Mouse (Mus musculus) left cerebral cortex, postnatal 25 days (tissue): ENCODE data around the gene Pde8b. TPM values are rescaled to one million over a fixed set of nuclear protein-coding genes. Genes with fewer than 3 reads are reported as not detected.

Source experiments
- DNase-seq, 2 experiments: peaks; one replicate each; pipeline ENCODE4 v3.0.0; 2022; ENCODE audit warnings: low spot score in 2 of 2, mixed read lengths in 1 of 2
- intact Hi-C: fragments of 180-260 bp; cut with DNase I; formaldehyde crosslinking; loops from one replicate; pipeline ENCODE4 v1.15.1; 2025
- total RNA-seq, 2 experiments: library from RNA; stranded (reverse); gene quantifications; 2 replicates each; pipeline ENCODE4 v1.2.3; 2021

The Pde8b gene
- total RNA-seq, 2 experiments from 2014 or later: 115 to 148 TPM

GRCm38 (mm10) chr13:95044108-95044507 lies 206.0 kb downstream of the Pde8b start:
- intact Hi-C loops: no loop called here
- DNase-seq: no peak

GRCm38 (mm10) chr13:95040140-95040738 lies 209.9 kb downstream of the Pde8b start:
- intact Hi-C loops: no loop called here
- no peak for DNase-seq

GRCm38 (mm10) chr13:95038200-95038599 lies 211.9 kb downstream of the Pde8b start:
- intact Hi-C loops: no loop called here
- no peak for DNase-seq

- intact Hi-C loops: no loop called here
These were observed 215.4 kb downstream of the Pde8b start for GRCm38 (mm10) chr13:95034715-95035114.

GRCm38 (mm10) chr13:95034094-95034493 lies 216.0 kb downstream of the Pde8b start:
- DNase-seq: no peak
- intact Hi-C loops: no loop called here

More at GRCm38 (mm10) chr13:95034715-95035114, 215.4 kb downstream of the Pde8b start:
- DNase-seq: peak; percentile 73 to 96

- intact Hi-C loops: no loop called here
- no peak for DNase-seq
These were observed 217.2 kb downstream of the Pde8b start for GRCm38 (mm10) chr13:95032973-95033372.

GRCm38 (mm10) chr13:95032127-95032831 lies 217.9 kb downstream of the Pde8b start:
- DNase-seq: no peak
- intact Hi-C loops: no loop called here

- intact Hi-C loops: no loop called here
- DNase-seq: no peak
These were observed 219.3 kb downstream of the Pde8b start for GRCm38 (mm10) chr13:95030828-95031227.

- intact Hi-C loops: no loop called here
These were observed 229.9 kb downstream of the Pde8b start for GRCm38 (mm10) chr13:95020216-95020615.

GRCm38 (mm10) chr13:95019345-95019744 lies 230.8 kb downstream of the Pde8b start:
- DNase-seq: no peak
- intact Hi-C loops: no loop called here

More at GRCm38 (mm10) chr13:95020216-95020615, 229.9 kb downstream of the Pde8b start:
- DNase-seq: no peak

- intact Hi-C loops: loop anchor here (1.0 kb wide), 2 partner anchors 269 to 329 kb away; no protein-coding TSS in a partner anchor
- DNase-seq: peak; percentile 79 to 84
These were observed 232.2 kb downstream of the Pde8b start for GRCm38 (mm10) chr13:95017916-95018315.

GRCm38 (mm10) chr13:95017278-95017677 lies 232.9 kb downstream of the Pde8b start:
- DNase-seq: no peak
- intact Hi-C loops: no loop called here

GRCm38 (mm10) chr13:95011546-95012257 lies 238.4 kb downstream of the Pde8b start:
- no peak for DNase-seq
- intact Hi-C loops: no loop called here

- peak in 1 of 2 experiments; percentile 52 for DNase-seq
- intact Hi-C loops: no loop called here
These were observed 240.9 kb downstream of the Pde8b start for GRCm38 (mm10) chr13:95009261-95009660.

GRCm38 (mm10) chr13:95007281-95007680 lies 242.9 kb downstream of the Pde8b start:
- DNase-seq: no peak
- intact Hi-C loops: no loop called here

GRCm38 (mm10) chr13:94990516-94990915 lies 259.6 kb downstream of the Pde8b start:
- no peak for DNase-seq
- intact Hi-C loops: no loop called here

- intact Hi-C loops: no loop called here
These were observed 271.1 kb downstream of the Pde8b start for GRCm38 (mm10) chr13:94979081-94979480.

GRCm38 (mm10) chr13:94976219-94977186 lies 273.6 kb downstream of the Pde8b start, which contains the start of gene Wdr41:
TSS of gene Wdr41 (plus strand) at chr13:94976344.
- intact Hi-C loops: no loop called here
- DNase-seq: peak; percentile 93 to 96

More at GRCm38 (mm10) chr13:94979081-94979480, 271.1 kb downstream of the Pde8b start:
- no peak for DNase-seq

- DNase-seq: no peak
- intact Hi-C loops: no loop called here
These were observed 274.3 kb downstream of the Pde8b start for GRCm38 (mm10) chr13:94975828-94976218.
